ENCODE assay signal across 16 mouse cellular contexts in the genomic region with DNA sequence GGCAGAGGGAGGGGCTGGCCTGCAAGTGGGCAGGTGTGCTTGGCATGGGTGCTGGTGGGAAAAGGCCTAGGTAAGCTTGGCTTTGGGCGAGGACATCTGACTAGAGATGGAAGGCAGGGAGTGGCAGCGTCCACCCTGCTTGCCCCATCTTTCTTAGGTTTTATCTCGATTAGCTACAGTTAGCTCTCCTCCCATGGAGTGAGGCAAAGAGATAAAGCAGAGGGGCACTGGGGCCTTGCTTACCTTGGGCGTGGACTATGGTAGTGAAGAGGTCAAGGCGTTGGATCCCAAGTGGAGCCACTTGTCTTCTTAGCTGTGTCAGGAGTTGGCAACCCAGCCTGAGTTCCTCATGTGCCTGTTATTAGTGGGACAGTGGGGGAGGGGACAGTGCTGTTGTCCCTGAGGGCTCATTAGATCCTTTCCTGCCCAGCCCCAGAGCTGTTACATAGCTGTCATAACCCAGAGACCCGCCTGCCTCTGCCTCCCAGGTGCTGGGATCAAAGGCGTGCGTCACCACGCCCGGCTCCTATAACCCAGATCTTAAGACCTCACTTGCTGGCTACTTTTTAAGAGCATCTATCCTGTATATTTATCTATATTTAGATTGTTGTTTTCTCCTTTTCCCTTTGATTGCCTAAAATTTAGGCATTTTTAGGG. TPM values are rescaled to one million over a fixed set of nuclear protein-coding genes. Genes with fewer than 3 reads are reported as not detected.
A peak's percentile ranks its signal among the peaks of the same experiment; 100 is the strongest.
DNase-seq lines count a peak whose midpoint lies in the region; ATAC-seq and TF ChIP-seq lines count a peak whose summit lies in the region.
"Had no signal": no experiment of that assay in that cellular context is flagged by ENCODE, and none has a peak within 500 bp of the region (broad histone marks: within the 10 kb centered on the region; RNA-seq: fewer than 3 reads in every experiment).

No protein-coding gene starts in this region.

- WGBS in intestine, embryonic 16.5 days: 78% methylated on average over 10 of the region's 10 CpGs
- WGBS in liver, postnatal 0 days (ENCODE audit: insufficient replicate concordance): 79% methylated on average over 10 of the region's 10 CpGs
- WGBS in forebrain, embryonic 16.5 days: 98% methylated on average over 10 of the region's 10 CpGs

- H3K4me3 ChIP-seq in intestine, embryonic 16.5 days (ENCODE audit: low read length): no peak overlapping the region
- H3K4me3 ChIP-seq in liver, postnatal 0 days (ENCODE audit: low read depth, low read length): no peak overlapping the region
- H3K4me3 ChIP-seq in forebrain, embryonic 16.5 days (replicated peaks; ENCODE audit: low read length): no peak overlapping the region
- H3K4me3 ChIP-seq: embryonic facial prominence, embryonic 15.5 days; forebrain, embryonic 15.5 days; hindbrain, embryonic 15.5 days; midbrain, embryonic 12.5 days had no signal

- H3K9ac ChIP-seq in intestine, embryonic 16.5 days (ENCODE audit: low read depth, low read length): no peak overlapping the region; the same call in 1 of the 2 replicates
- no peak overlapping the region for H3K9ac ChIP-seq in liver, postnatal 0 days (replicated peaks)
- H3K9ac ChIP-seq in forebrain, embryonic 16.5 days (replicated peaks; ENCODE audit: low read depth, low read length): no peak overlapping the region
- H3K9ac ChIP-seq: embryonic facial prominence, embryonic 15.5 days; forebrain, embryonic 15.5 days; hindbrain, embryonic 15.5 days; midbrain, embryonic 12.5 days had no signal

- peaks cover 21% of the 10 kb centered on the region for H3K36me3 ChIP-seq in intestine, embryonic 16.5 days (ENCODE audit: control insufficient read depth, insufficient read depth, low read length)
- H3K36me3 ChIP-seq in liver, postnatal 0 days (replicated peaks; ENCODE audit: insufficient read depth, low read length): peaks cover 64% of the 10 kb centered on the region
- peaks cover 24% of the 10 kb centered on the region for H3K36me3 ChIP-seq in forebrain, embryonic 16.5 days (ENCODE audit: control insufficient read depth, insufficient read depth)

- TF ChIP-seq EP300 in liver, postnatal 0 days (IDR thresholded peaks at IDR 0.05; ENCODE audit: low read depth): peak; percentile 86

- peak; percentile 79 for ATAC-seq in intestine, embryonic 16.5 days
- peak; percentile 71 for ATAC-seq in liver, postnatal 0 days
- ATAC-seq in forebrain, embryonic 16.5 days: no peak
- ATAC-seq: forebrain, embryonic 15.5 days had no signal

- no peaks in the 10 kb centered on the region for H3K9me3 ChIP-seq in intestine, embryonic 16.5 days (ENCODE audit: control insufficient read depth, low read length)
- H3K9me3 ChIP-seq in liver, postnatal 0 days (ENCODE audit: low read length): no peaks in the 10 kb centered on the region
- no peaks in the 10 kb centered on the region for H3K9me3 ChIP-seq in forebrain, embryonic 16.5 days (ENCODE audit: control insufficient read depth, low read length)
- H3K9me3 ChIP-seq: embryonic facial prominence, embryonic 15.5 days; forebrain, embryonic 15.5 days; hindbrain, embryonic 15.5 days; midbrain, embryonic 12.5 days had no signal

- H3K27me3 ChIP-seq in intestine, embryonic 16.5 days (replicated peaks; ENCODE audit: control insufficient read depth, insufficient read depth, low read length): no peaks in the 10 kb centered on the region
- no peaks in the 10 kb centered on the region for H3K27me3 ChIP-seq in liver, postnatal 0 days (ENCODE audit: insufficient read depth, low read length)
- H3K27me3 ChIP-seq in forebrain, embryonic 16.5 days (replicated peaks; ENCODE audit: control insufficient read depth, insufficient read depth, low read length): no peaks in the 10 kb centered on the region
- H3K27me3 ChIP-seq: embryonic facial prominence, embryonic 15.5 days; forebrain, embryonic 15.5 days; hindbrain, embryonic 15.5 days; midbrain, embryonic 12.5 days had no signal

- TF ChIP-seq CTCF in liver, postnatal 0 days (IDR thresholded peaks at IDR 0.05; ENCODE audit: low read depth): no peak

- H3K4me1 ChIP-seq in intestine, embryonic 16.5 days (ENCODE audit: control insufficient read depth, insufficient read depth, low read length): peaks cover 16% of the 10 kb centered on the region
- H3K4me1 ChIP-seq in liver, postnatal 0 days (ENCODE audit: insufficient read depth): peaks cover 37% of the 10 kb centered on the region
- H3K4me1 ChIP-seq in forebrain, embryonic 16.5 days (replicated peaks; ENCODE audit: control insufficient read depth, insufficient read depth, low read length): no peaks in the 10 kb centered on the region
- H3K4me1 ChIP-seq: embryonic facial prominence, embryonic 15.5 days; forebrain, embryonic 15.5 days; hindbrain, embryonic 15.5 days; midbrain, embryonic 12.5 days had no signal

- DNase-seq in spleen, postnatal 36 days (ENCODE audit: low spot score in 2 of 2): peak; percentile 48 to 66
- DNase-seq in spleen, postnatal 14 days (ENCODE audit: low spot score in 2 of 2): no peak
- DNase-seq in liver, postnatal 0 days: peak; percentile 35
- DNase-seq in frontal cortex, postnatal 14 days (ENCODE audit: low spot score in 2 of 2): no peak
- no peak for DNase-seq in kidney, postnatal 4 days
- DNase-seq: cerebellum, adult 8-10 months; gastrocnemius, postnatal 10 days had no signal

- H3K27ac ChIP-seq in intestine, embryonic 16.5 days (ENCODE audit: low read length): peak overlapping the region; percentile 92
- H3K27ac ChIP-seq in liver, postnatal 0 days (ENCODE audit: low read depth): peak overlapping the region; percentile 61
- H3K27ac ChIP-seq in forebrain, embryonic 16.5 days (ENCODE audit: low read length): no peak overlapping the region
- H3K27ac ChIP-seq: embryonic facial prominence, embryonic 15.5 days; forebrain, embryonic 15.5 days; hindbrain, embryonic 15.5 days; midbrain, embryonic 12.5 days had no signal

- H3K4me2 ChIP-seq in intestine, embryonic 16.5 days (ENCODE audit: low read depth, low read length): no peak overlapping the region
- peak overlapping the region; percentile 52 for H3K4me2 ChIP-seq in liver, postnatal 0 days (ENCODE audit: low read depth, low read length)
- H3K4me2 ChIP-seq in forebrain, embryonic 16.5 days (ENCODE audit: low read length): no peak overlapping the region
- H3K4me2 ChIP-seq: embryonic facial prominence, embryonic 15.5 days; forebrain, embryonic 15.5 days; hindbrain, embryonic 15.5 days; midbrain, embryonic 12.5 days had no signal

RNA-seq across cellular contexts. Expression of a gene that starts 8.4 kb away (rescaled TPM):
- polyA plus RNA-seq in intestine, embryonic 16.5 days (2015; fragmentation: Nextera tagmentation; extraction: Ambion mirVana): 16.6 and 21.4 TPM in 2 replicates
- polyA plus RNA-seq in liver, postnatal 0 days (2015; fragmentation: Nextera tagmentation; extraction: Ambion mirVana): 33.9 and 35.6 TPM in 2 replicates
- polyA plus RNA-seq in forebrain, embryonic 16.5 days (2015; fragmentation: Nextera tagmentation; extraction: Ambion mirVana): 7.1 and 8.5 TPM in 2 replicates

RNA-seq across cellular contexts. Expression of a gene that starts 40.2 kb away (rescaled TPM):
- polyA plus RNA-seq in intestine, embryonic 16.5 days (2015; fragmentation: Nextera tagmentation; extraction: Ambion mirVana): 259 and 260 TPM in 2 replicates
- polyA plus RNA-seq in liver, postnatal 0 days (2015; fragmentation: Nextera tagmentation; extraction: Ambion mirVana): 25.2 and 27.6 TPM in 2 replicates
- polyA plus RNA-seq in forebrain, embryonic 16.5 days (2015; fragmentation: Nextera tagmentation; extraction: Ambion mirVana): 0.47 and 1.1 TPM in 2 replicates

RNA-seq across cellular contexts. Expression of a gene that starts 48.9 kb away (rescaled TPM):
- 1.7 and 1.9 TPM in 2 replicates for polyA plus RNA-seq in intestine, embryonic 16.5 days (2015; fragmentation: Nextera tagmentation; extraction: Ambion mirVana)
- 0.09 and 0.16 TPM in 2 replicates for polyA plus RNA-seq in liver, postnatal 0 days (2015; fragmentation: Nextera tagmentation; extraction: Ambion mirVana)
- not detected in 2 replicates for polyA plus RNA-seq in forebrain, embryonic 16.5 days (2015; fragmentation: Nextera tagmentation; extraction: Ambion mirVana)
- polyA plus RNA-seq: forebrain, embryonic 15.5 days; kidney, embryonic 14.5 days; lung, embryonic 16.5 days; midbrain, embryonic 12.5 days; neural tube, embryonic 11.5 days had no signal

Comparison
In these comparisons a context has a peak if more than half of its experiments do, and no peak if none do; other contexts are left out.
1. DNase-seq: peak in spleen, postnatal 36 days (2 of 2) and liver, postnatal 0 days (single experiment); none in spleen, postnatal 14 days (0 of 2), frontal cortex, postnatal 14 days (0 of 2) and kidney, postnatal 4 days (0 of 2).
2. RNA of a gene that starts 40.2 kb away (polyA plus RNA-seq): 259 to 260 TPM in intestine, embryonic 16.5 days and 25.2 to 27.6 TPM in liver, postnatal 0 days; 0.47 to 1.1 TPM in forebrain, embryonic 16.5 days; every median in the first group is over 10 times any median in the second.